Mouse (Mus musculus) CH12.LX (cell line): Measurements from ENCODE around the gene Gm10392. TPM values are rescaled to one million over a fixed set of nuclear protein-coding genes. Genes with fewer than 3 reads are reported as not detected.

Experiments
- DNase-seq: peaks from one replicate; pipeline ENCODE4 v3.0.0-alpha.2; 2013; ENCODE audit errors: extremely low read depth
- H3K27ac ChIP-seq: 2 replicates; pipeline ENCODE4 v1.5.1; 2012; ENCODE audit warnings: low read depth, mild to moderate bottlenecking, control low read depth, moderate library complexity; ENCODE audit not compliant: insufficient read depth
- H3K27me3 ChIP-seq: replicated peaks from 2 replicates; pipeline ENCODE3; 2012; ENCODE audit warnings: inconsistent platforms
- H3K36me3 ChIP-seq, 2 experiments: replicated peaks in 1 of 2; 2 replicates each; pipeline versions ENCODE3 to v1.6.1; 2012; ENCODE audit warnings: inconsistent platforms in 1 of 2, low read length in 1 of 2, mild to moderate bottlenecking in 1 of 2, mixed read lengths in 1 of 2, moderate library complexity in 1 of 2; ENCODE audit not compliant: control insufficient read depth in 1 of 2, insufficient read depth in 1 of 2
- H3K4me1 ChIP-seq, 2 experiments: 2 replicates each; pipeline ENCODE4 v1.6.1; 2012; ENCODE audit warnings: inconsistent platforms in 1 of 2, moderate library complexity in 1 of 2; ENCODE audit not compliant: insufficient read depth in 2 of 2, control insufficient read depth in 1 of 2
- H3K4me2 ChIP-seq: 2 replicates; pipeline ENCODE4 v1.6.1; 2012; ENCODE audit warnings: low read depth, mild to moderate bottlenecking, control low read depth; ENCODE audit not compliant: poor library complexity, insufficient read depth, severe bottlenecking
- H3K4me3 ChIP-seq, 3 experiments: fragments of 150-350 bp in 1 of 3; sonication (generic) in 1 of 3; replicated peaks in 1 of 3; 2 replicates each; pipeline versions ENCODE3 to v1.5.1; 2011 to 2012; ENCODE audit warnings: low read depth in 2 of 3, low read length in 2 of 3, mild to moderate bottlenecking in 2 of 3, moderate library complexity in 2 of 3, control low read depth in 1 of 3, improper control_type of control experiment in 1 of 3, inconsistent platforms in 1 of 3, mixed read lengths in 1 of 3; ENCODE audit not compliant: poor library complexity in 1 of 3
- H3K79me2 ChIP-seq: replicated peaks from 2 replicates; pipeline ENCODE4 v1.6.1; 2012; ENCODE audit warnings: mild to moderate bottlenecking, moderate library complexity; ENCODE audit not compliant: control insufficient read depth, poor library complexity, insufficient read depth, severe bottlenecking; ENCODE audit errors: extremely low read depth
- H3K9ac ChIP-seq: 2 replicates; pipeline ENCODE4 v1.6.1; 2012; ENCODE audit warnings: low read depth, mild to moderate bottlenecking, control low read depth, moderate library complexity; ENCODE audit not compliant: insufficient read depth
- H3K9me3 ChIP-seq: replicated peaks from 2 replicates; pipeline ENCODE3; 2012; ENCODE audit warnings: low read length, inconsistent platforms, mixed read lengths
- BHLHE40 ChIP-seq: IDR thresholded peaks from 2 replicates; pipeline ENCODE4 v1.6.1; 2011; ENCODE audit warnings: mild to moderate bottlenecking, low read depth, low read length, improper control_type of control experiment
- E2F4 ChIP-seq: IDR thresholded peaks from 2 replicates; pipeline ENCODE4 v1.6.1; 2011; ENCODE audit warnings: low read depth, low read length, improper control_type of control experiment; ENCODE audit not compliant: insufficient replicate concordance
- EP300 ChIP-seq: IDR thresholded peaks from 2 replicates; pipeline ENCODE4 v1.6.1; 2011; ENCODE audit warnings: low read length, improper control_type of control experiment
- GABPA ChIP-seq: IDR thresholded peaks from 2 replicates; pipeline ENCODE4 v1.6.1; 2012; ENCODE audit warnings: low read depth, low read length, improper control_type of control experiment, inconsistent platforms; ENCODE audit not compliant: insufficient replicate concordance
- JUN ChIP-seq: IDR thresholded peaks from 2 replicates; pipeline ENCODE4 v1.6.1; 2011; ENCODE audit warnings: low read depth, mild to moderate bottlenecking, low read length, improper control_type of control experiment, moderate library complexity; ENCODE audit not compliant: insufficient read depth
- JUND ChIP-seq: conservative IDR thresholded peaks from 2 replicates; pipeline ENCODE4 v1.6.1; 2011; ENCODE audit warnings: low read depth, low read length, improper control_type of control experiment
- MAZ ChIP-seq: IDR thresholded peaks from 2 replicates; pipeline ENCODE4 v1.6.1; 2012; ENCODE audit warnings: low read depth, mild to moderate bottlenecking, inconsistent platforms, low read length, improper control_type of control experiment, moderate library complexity
- MXI1 ChIP-seq: IDR thresholded peaks from 2 replicates; pipeline ENCODE4 v1.6.1; 2011; ENCODE audit warnings: mild to moderate bottlenecking, low read depth, low read length, improper control_type of control experiment
- MYC ChIP-seq: IDR thresholded peaks from 2 replicates; pipeline ENCODE4 v1.6.1; 2011; ENCODE audit warnings: low read depth, mild to moderate bottlenecking, improper control_type of control experiment, low read length
- NRF1 ChIP-seq: IDR thresholded peaks from 2 replicates; pipeline ENCODE4 v1.6.1; 2014; ENCODE audit warnings: low read depth, mild to moderate bottlenecking, inconsistent platforms, low read length, improper control_type of control experiment, moderate library complexity
- RAD21 ChIP-seq: IDR thresholded peaks from 2 replicates; pipeline ENCODE4 v1.6.1; 2011; ENCODE audit warnings: low read depth, mild to moderate bottlenecking, low read length, improper control_type of control experiment, moderate library complexity
- UBTF ChIP-seq: IDR thresholded peaks from 2 replicates; pipeline ENCODE4 v1.6.1; 2012; ENCODE audit warnings: low read depth, mild to moderate bottlenecking, inconsistent platforms, low read length, improper control_type of control experiment, moderate library complexity
- USF1 ChIP-seq: IDR thresholded peaks from 2 replicates; pipeline ENCODE4 v1.6.1; 2014; ENCODE audit warnings: low read depth, mild to moderate bottlenecking, inconsistent platforms, low read length, improper control_type of control experiment
- USF2 ChIP-seq: conservative IDR thresholded peaks from 2 replicates; pipeline ENCODE4 v1.6.1; 2011; ENCODE audit warnings: low read depth, low read length, improper control_type of control experiment
- ZKSCAN1 ChIP-seq: IDR thresholded peaks from 2 replicates; pipeline ENCODE4 v1.6.1; 2012; ENCODE audit warnings: low read depth, inconsistent platforms, low read length, improper control_type of control experiment, borderline replicate concordance
- ZMIZ1 ChIP-seq: IDR thresholded peaks from 2 replicates; pipeline ENCODE4 v1.6.1; 2012; ENCODE audit warnings: low read depth, mild to moderate bottlenecking, inconsistent platforms, low read length, improper control_type of control experiment
- dilution Hi-C: fragments of 300-500 bp; cut with MboI; formaldehyde crosslinking; loops from 2 replicates; pipeline ENCODE4 v1.14.3; 2020; ENCODE audit warnings: low sequenced_read_pairs; ENCODE audit not compliant: extremely low pct_unique_long_range_greater_than_20kb, extremely low pct_ligation_motif_present
- in situ Hi-C: fragments of 300-500 bp; cut with MboI; formaldehyde crosslinking; loops from 3 replicates; pipeline ENCODE4 v1.14.3; 2019; ENCODE audit warnings: low sequenced_read_pairs, low pct_ligation_motif_present, low pct_unique_long_range_greater_than_20kb, mixed read lengths
- polyA plus RNA-seq: library from polyadenylated mRNA; unstranded; fragments of >175 nt; gene quantifications from 2 replicates; pipeline ENCODE4 v1.2.1, GENCODE M21; 2012; ENCODE audit warnings: low read depth; ENCODE audit not compliant: insufficient read length
- total RNA-seq, 2 experiments: library from RNA; depleted of rRNA; stranded (reverse); fragments of 300-350 nt in 1 of 2; fragments of >200 nt in 1 of 2; gene quantifications; 2 replicates each; pipeline ENCODE4 v1.2.3; 2012 to 2014

Gm10392 gene
- total and polyA plus RNA-seq, 3 experiments, result 0.13 to 0.17 TPM; not detected in 1

DNA sequence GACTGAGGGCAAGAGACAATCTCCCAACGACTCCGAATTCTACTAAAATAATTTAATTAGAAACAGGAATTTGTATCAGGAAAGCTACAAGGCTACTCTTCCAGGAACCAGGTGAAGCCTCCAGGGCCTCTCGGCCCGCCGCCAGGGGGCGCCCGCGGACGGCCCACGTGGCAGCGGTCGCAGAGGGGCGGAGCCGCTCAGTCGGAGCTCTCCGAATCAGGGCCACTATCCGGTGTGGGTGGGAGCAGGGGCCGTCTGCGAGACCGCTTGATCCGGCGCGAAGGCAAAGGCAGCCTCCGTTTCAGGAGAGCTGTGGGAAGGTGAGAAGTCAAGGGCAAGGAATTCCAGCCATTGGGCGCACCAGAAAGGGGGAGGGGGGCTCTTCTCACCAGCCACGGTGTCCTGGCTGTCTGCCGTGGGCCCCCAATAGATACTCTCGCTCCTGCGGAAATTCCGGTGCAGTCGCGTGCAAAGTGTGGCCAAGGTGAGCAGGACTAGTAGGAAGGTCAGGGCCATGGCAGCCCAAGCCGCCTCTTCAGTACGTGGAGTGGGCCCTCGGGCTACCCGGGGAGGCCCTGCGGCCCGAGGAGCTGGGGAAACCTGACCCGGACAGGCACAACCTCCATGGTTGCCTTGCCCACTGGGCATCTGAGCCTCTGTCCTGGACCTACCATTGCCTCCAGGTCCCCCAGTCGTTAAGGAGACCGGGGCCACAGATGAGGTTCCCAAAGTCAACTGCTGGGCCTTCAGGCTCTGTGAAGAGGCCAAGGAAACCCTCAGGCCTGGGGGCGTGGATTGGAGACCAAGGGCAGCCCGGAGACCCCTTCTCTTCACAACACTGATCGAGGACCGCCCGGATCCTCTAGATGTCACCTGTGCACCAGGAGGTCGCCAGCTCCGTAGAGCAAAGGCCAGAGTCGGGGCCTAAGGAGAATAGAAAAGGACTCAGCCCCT is 10.7 kb downstream of the Gm10392 start (continued):
- TF ChIP-seq MAZ (no peak), UBTF (no peak), USF1 (peak; percentile 89)

GRCm38 (mm10) chr11:77507426-77507825 is 11.6 kb downstream of the Gm10392 start:
- no peak overlapping the region for H3K4me3 ChIP-seq
- dilution Hi-C loops, result no loop called here
- no peak overlapping the region for H3K27ac ChIP-seq
- peaks cover 52 to 83% of the 10 kb centered on the region in 2 experiments for H3K36me3 ChIP-seq
- no peak for DNase-seq
- H3K27me3 ChIP-seq, result no peaks in the 10 kb centered on the region
- H3K4me1 ChIP-seq, result peaks cover 9 to 26% of the 10 kb centered on the region in 2 experiments
- no peak overlapping the region for H3K4me2 ChIP-seq
- in situ Hi-C loops, result no loop called here
- H3K9ac ChIP-seq, result no peak overlapping the region
- no peak for TF ChIP-seq EP300
- TF ChIP-seq BHLHE40, result no peak
- TF ChIP-seq USF2, result no peak
- TF ChIP-seq GABPA, result no peak
- no peak for TF ChIP-seq ZKSCAN1
- no peak for TF ChIP-seq NRF1
- TF ChIP-seq ZMIZ1, result no peak
- no peaks in the 10 kb centered on the region for H3K79me2 ChIP-seq
- H3K9me3 ChIP-seq, result no peaks in the 10 kb centered on the region

GRCm38 (mm10) chr11:77506941-77507340 is 12.1 kb downstream of the Gm10392 start:
- dilution Hi-C loops, result no loop called here
- TF ChIP-seq MYC, result no peak
- no peak for TF ChIP-seq RAD21
- no peak for TF ChIP-seq JUND
- no peak for TF ChIP-seq MXI1
- TF ChIP-seq E2F4, result no peak
- TF ChIP-seq MAZ, result no peak
- TF ChIP-seq JUN, result no peak
- TF ChIP-seq GABPA, result no peak
- Histone ChIP-seq H3K9me3 (no peaks in the 10 kb centered on the region), H3K4me1 (peaks cover 7 to 23% of the 10 kb centered on the region in 2 experiments), H3K27me3 (no peaks in the 10 kb centered on the region), H3K36me3 (peaks cover 56 to 87% of the 10 kb centered on the region in 2 experiments), H3K9ac (no peak overlapping the region), H3K4me2 (no peak overlapping the region), H3K79me2 (no peaks in the 10 kb centered on the region), H3K27ac (no peak overlapping the region), H3K4me3 (no peak overlapping the region)
- in situ Hi-C loops, result no loop called here
- no peak for DNase-seq
